Mouse (Mus musculus) MEL (cell line): Measurements from ENCODE around the gene Sec22c. TPM values are rescaled to one million over a fixed set of nuclear protein-coding genes. Genes with fewer than 3 reads are reported as not detected.

ENCODE experiments used
- DNase-seq: peaks from one replicate; pipeline ENCODE4 v3.0.0; 2011; ENCODE audit warnings: low read depth, low spot score
- H3K27ac ChIP-seq: 2 replicates; pipeline ENCODE4 v1.5.1; 2012; ENCODE audit warnings: low read depth, mild to moderate bottlenecking, control low read depth, low read length, moderate library complexity; ENCODE audit not compliant: control insufficient read depth
- H3K27me3 ChIP-seq, 2 experiments: fragments of 150-350 bp in 1 of 2; sonication (generic) in 1 of 2; 2 replicates each; pipeline ENCODE4 v1.6.1; 2012; ENCODE audit warnings: low read length in 2 of 2, mild to moderate bottlenecking in 2 of 2, improper control_type of control experiment in 1 of 2, moderate library complexity in 1 of 2; ENCODE audit not compliant: insufficient read depth in 2 of 2, control insufficient read depth in 1 of 2
- H3K36me3 ChIP-seq, 2 experiments: 2 replicates each; pipeline ENCODE4 v1.6.1; 2012 to 2014; ENCODE audit warnings: low read length in 2 of 2, improper control_type of control experiment in 1 of 2, inconsistent platforms in 1 of 2, mild to moderate bottlenecking in 1 of 2; ENCODE audit not compliant: insufficient read depth in 2 of 2, control insufficient read depth in 1 of 2
- H3K4me1 ChIP-seq, 2 experiments: fragments of 150-350 bp in 1 of 2; sonication (generic) in 1 of 2; 2 replicates each; pipeline ENCODE4 v1.6.1; 2012; ENCODE audit warnings: low read length in 2 of 2, improper control_type of control experiment in 1 of 2, mild to moderate bottlenecking in 1 of 2; ENCODE audit not compliant: insufficient read depth in 2 of 2, control insufficient read depth in 1 of 2
- H3K4me3 ChIP-seq, 2 experiments: fragments of 150-350 bp in 1 of 2; sonication (generic) in 1 of 2; 2 replicates each; pipeline ENCODE4 v1.5.1; 2012; ENCODE audit warnings: low read depth in 2 of 2, low read length in 2 of 2, mild to moderate bottlenecking in 2 of 2, moderate library complexity in 2 of 2, control low read depth in 1 of 2, improper control_type of control experiment in 1 of 2; ENCODE audit not compliant: control insufficient read depth in 1 of 2, insufficient read depth in 1 of 2
- H3K79me2 ChIP-seq: 2 replicates; pipeline ENCODE4 v1.6.1; 2012; ENCODE audit warnings: mild to moderate bottlenecking, low read length, moderate library complexity; ENCODE audit not compliant: control insufficient read depth, poor library complexity, insufficient read depth
- H3K9ac ChIP-seq: 2 replicates; pipeline ENCODE4 v1.6.1; 2012; ENCODE audit warnings: low read depth, mild to moderate bottlenecking, control low read depth, low read length, moderate library complexity; ENCODE audit not compliant: control insufficient read depth, poor library complexity, severe bottlenecking
- H3K9me3 ChIP-seq: fragments of 150-350 bp; sonication (generic); replicated peaks from 2 replicates; pipeline ENCODE4 v1.6.1; 2012; ENCODE audit warnings: mild to moderate bottlenecking, low read length, improper control_type of control experiment, moderate library complexity; ENCODE audit not compliant: insufficient read depth
- CHD1 ChIP-seq: IDR thresholded peaks from 2 replicates; pipeline ENCODE4 v1.6.1; 2012; ENCODE audit warnings: low read depth, mild to moderate bottlenecking, inconsistent platforms, low read length, improper control_type of control experiment
- ELF1 ChIP-seq: IDR thresholded peaks from 2 replicates; pipeline ENCODE4 v1.6.1; 2014; ENCODE audit warnings: low read depth, mild to moderate bottlenecking, inconsistent platforms, low read length, improper control_type of control experiment, moderate library complexity
- JUND ChIP-seq: IDR thresholded peaks from 2 replicates; pipeline ENCODE4 v1.6.1; 2011; ENCODE audit warnings: low read depth, mild to moderate bottlenecking, improper control_type of control experiment, low read length
- MAFK ChIP-seq: IDR thresholded peaks from 2 replicates; pipeline ENCODE4 v1.6.1; 2011; ENCODE audit warnings: low read depth, mild to moderate bottlenecking, low read length, improper control_type of control experiment, borderline replicate concordance
- MAX ChIP-seq: IDR thresholded peaks from 2 replicates; pipeline ENCODE4 v1.6.1; 2011; ENCODE audit warnings: low read length, improper control_type of control experiment
- MAZ ChIP-seq: IDR thresholded peaks from 2 replicates; pipeline ENCODE4 v1.6.1; 2012; ENCODE audit warnings: low read depth, mild to moderate bottlenecking, inconsistent platforms, low read length, improper control_type of control experiment
- MXI1 ChIP-seq: IDR thresholded peaks from 2 replicates; pipeline ENCODE4 v1.6.1; 2011; ENCODE audit warnings: mild to moderate bottlenecking, low read depth, low read length, improper control_type of control experiment
- MYB ChIP-seq: IDR thresholded peaks from 2 replicates; pipeline ENCODE4 v1.6.1; 2011; ENCODE audit warnings: mild to moderate bottlenecking, low read depth, low read length, improper control_type of control experiment
- MYC ChIP-seq: IDR thresholded peaks from 2 replicates; pipeline ENCODE4 v1.6.1; 2011; ENCODE audit warnings: low read depth, mild to moderate bottlenecking, low read length, improper control_type of control experiment, moderate library complexity
- NELFE ChIP-seq: IDR thresholded peaks from 2 replicates; pipeline ENCODE4 v1.6.1; 2011; ENCODE audit warnings: low read depth, low read length, improper control_type of control experiment
- NRF1 ChIP-seq: IDR thresholded peaks from 2 replicates; pipeline ENCODE4 v1.6.1; 2014; ENCODE audit warnings: low read depth, mild to moderate bottlenecking, inconsistent platforms, low read length, improper control_type of control experiment, moderate library complexity; ENCODE audit not compliant: poor library complexity, insufficient read depth, severe bottlenecking
- POLR2A ChIP-seq, 2 experiments: IDR thresholded peaks; 2 replicates each; pipeline ENCODE4 v1.6.1; 2011 to 2012; ENCODE audit warnings: low read length in 2 of 2, mild to moderate bottlenecking in 2 of 2, control low read depth in 1 of 2, improper control_type of control experiment in 1 of 2, low read depth in 1 of 2, moderate library complexity in 1 of 2; ENCODE audit not compliant: control insufficient read depth in 1 of 2, insufficient read depth in 1 of 2, poor library complexity in 1 of 2
- POLR2AphosphoS2 ChIP-seq: IDR thresholded peaks from 2 replicates; pipeline ENCODE4 v1.6.1; 2011; ENCODE audit warnings: low read length, improper control_type of control experiment
- RCOR1 ChIP-seq: IDR thresholded peaks from 2 replicates; pipeline ENCODE4 v1.6.1; 2012; ENCODE audit warnings: low read depth, mild to moderate bottlenecking, inconsistent platforms, low read length, improper control_type of control experiment
- SMC3 ChIP-seq: IDR thresholded peaks from 2 replicates; pipeline ENCODE4 v1.6.1; 2011; ENCODE audit warnings: low read depth, low read length, improper control_type of control experiment
- UBTF ChIP-seq: IDR thresholded peaks from 2 replicates; pipeline ENCODE4 v1.6.1; 2012; ENCODE audit warnings: low read depth, mild to moderate bottlenecking, inconsistent platforms, low read length, improper control_type of control experiment, moderate library complexity, borderline replicate concordance; ENCODE audit not compliant: insufficient read depth
- USF2 ChIP-seq, 2 experiments: IDR thresholded peaks; 2 replicates each; pipeline ENCODE4 v1.6.1; 2011 to 2012; ENCODE audit warnings: improper control_type of control experiment in 2 of 2, low read length in 2 of 2, borderline replicate concordance in 1 of 2, inconsistent platforms in 1 of 2, low read depth in 1 of 2, mild to moderate bottlenecking in 1 of 2; ENCODE audit not compliant: insufficient read depth in 1 of 2
- ZNF384 ChIP-seq: IDR thresholded peaks from 2 replicates; pipeline ENCODE4 v1.6.1; 2012; ENCODE audit warnings: low read depth, mild to moderate bottlenecking, inconsistent platforms, low read length, improper control_type of control experiment
- polyA plus RNA-seq, 2 experiments: library from polyadenylated mRNA; stranded (reverse) in 1 of 2; unstranded in 1 of 2; fragments of >175 nt in 1 of 2; fragments of >200 nt in 1 of 2; gene quantifications; 2 replicates each; pipeline versions ENCODE4 v1.2.1 to v1.2.4; 2012; ENCODE audit warnings: low replicate concordance in 2 of 2, low read depth in 1 of 2; ENCODE audit not compliant: insufficient read length in 2 of 2, insufficient read depth in 1 of 2, missing spikeins in 1 of 2
- total RNA-seq: library from RNA; depleted of rRNA; stranded (reverse); fragments of 300-350 nt; gene quantifications from 2 replicates; pipeline ENCODE4 v1.2.3, GENCODE M21; 2012

Sec22c gene
- total and polyA plus RNA-seq, 3 experiments: 5.9 to 10.9 TPM; not detected in 1

DNA sequence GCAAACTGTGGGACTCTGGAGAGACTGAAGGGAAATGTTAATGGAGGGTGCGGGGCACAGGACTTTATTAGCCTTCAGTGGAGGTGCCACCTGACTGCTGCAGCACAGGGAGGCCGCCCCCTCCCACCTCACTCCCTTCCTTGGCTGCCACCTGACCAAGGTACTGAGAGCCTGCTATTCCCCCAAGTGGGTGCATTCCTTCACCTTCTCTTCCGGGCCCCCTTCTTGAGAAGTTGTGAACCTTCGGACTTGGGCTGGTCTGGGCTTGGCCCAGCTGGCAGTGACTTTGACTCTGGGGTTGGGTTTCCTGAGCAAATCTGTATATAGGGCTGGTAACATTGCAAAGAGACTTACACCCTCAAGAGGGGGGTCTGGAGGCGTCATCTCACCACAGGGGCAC is 49.0 kb downstream of the Sec22c start:
- Histone ChIP-seq H3K4me1 (no peaks in the 10 kb centered on the region), H3K9me3 (no peaks in the 10 kb centered on the region), H3K27ac (no peak overlapping the region), H3K4me3 (no peak overlapping the region), H3K27me3 (no peaks in the 10 kb centered on the region), H3K36me3 (no peaks in the 10 kb centered on the region), H3K79me2 (no peaks in the 10 kb centered on the region), H3K9ac (no peak overlapping the region)
- DNase-seq: no peak
- no peak for TF ChIP-seq MYC
- TF ChIP-seq CHD1: no peak
- no peak for TF ChIP-seq MXI1
- no peak for TF ChIP-seq UBTF
- no peak for TF ChIP-seq MAX
- no peak for TF ChIP-seq MYB
- no peak for TF ChIP-seq USF2 (IDR thresholded peaks at IDR 0.05; ENCODE audit: borderline replicate concordance in 1 of 2, insufficient read depth in 1 of 2, low read depth in 1 of 2, low read length in 2 of 2)
- no peak for TF ChIP-seq POLR2AphosphoS2
- TF ChIP-seq RCOR1: no peak

- Histone ChIP-seq H3K27ac (no peak overlapping the region), H3K27me3 (no peaks in the 10 kb centered on the region), H3K36me3 (no peaks in the 10 kb centered on the region), H3K9me3 (no peaks in the 10 kb centered on the region), H3K79me2 (no peaks in the 10 kb centered on the region), H3K4me1 (no peaks in the 10 kb centered on the region), H3K9ac (no peak overlapping the region), H3K4me3 (no peak overlapping the region)
- DNase-seq: no peak
- TF ChIP-seq ELF1: no peak
- no peak for TF ChIP-seq ZNF384
- TF ChIP-seq POLR2A (IDR thresholded peaks at IDR 0.05; ENCODE audit: control insufficient read depth in 1 of 2, insufficient read depth in 1 of 2, low read depth in 1 of 2, low read length in 2 of 2, poor library complexity in 1 of 2): no peak
- TF ChIP-seq MXI1: no peak
- TF ChIP-seq MYC: no peak
- no peak for TF ChIP-seq NRF1
- no peak for TF ChIP-seq SMC3
- no peak for TF ChIP-seq RCOR1
- no peak for TF ChIP-seq NELFE
- TF ChIP-seq JUND: no peak
- no peak for TF ChIP-seq CHD1
- TF ChIP-seq MAZ: no peak
- no peak for TF ChIP-seq MAFK
These were observed 51.6 kb downstream of the Sec22c start for GRCm38 (mm10) chr9:121653668-121654067.
